Mouse (Mus musculus): ENCODE measurements around the gene Adamtsl5. TPM values are rescaled to one million over a fixed set of nuclear protein-coding genes. Genes with fewer than 3 reads are reported as not detected.

The Adamtsl5 gene
- polyA plus RNA-seq, 1 experiment from 2014 or later: 17.0 TPM

DNA sequence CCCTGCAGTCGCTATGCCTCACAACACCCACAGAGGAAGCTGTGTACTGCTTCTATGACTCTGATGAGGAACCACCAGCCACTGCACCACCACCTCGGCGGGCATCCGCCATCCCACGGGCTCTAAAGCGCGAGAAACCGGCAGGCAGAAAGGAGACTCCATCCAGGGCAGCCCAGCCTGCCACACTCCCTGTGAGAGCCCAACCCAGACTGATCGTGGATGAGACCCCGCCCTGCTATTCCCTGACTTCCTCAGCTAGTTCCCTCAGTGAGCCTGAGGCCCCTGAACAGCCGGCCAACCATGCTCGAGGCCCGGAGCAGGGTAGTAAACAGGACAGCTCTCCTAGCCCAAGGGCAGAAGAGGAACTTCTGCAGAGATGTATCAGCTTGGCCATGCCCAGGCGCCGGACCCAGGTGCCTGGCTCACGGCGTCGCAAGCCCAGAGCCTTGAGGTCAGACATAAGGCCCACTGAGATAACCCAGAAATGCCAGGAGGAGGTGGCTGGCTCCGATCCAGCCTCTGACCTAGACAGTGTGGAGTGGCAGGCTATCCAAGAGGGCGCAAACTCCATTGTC is 34.5 kb downstream of the Adamtsl5 start:
- Histone ChIP-seq H3K9me3 (no peaks in the 10 kb centered on the region), H3K27ac (no peak overlapping the region), H3K27me3 (replicated peaks) (peaks cover 60% of the 10 kb centered on the region), H3K4me2 (0 out of 2 replicates have a peak overlapping the region, but pooled peaks have one; percentile 10), H3K36me3 (no peaks in the 10 kb centered on the region), H3K9ac (0 out of 2 replicates have a peak overlapping the region, but pooled peaks have one; percentile 10), H3K4me1 (peaks cover 35% of the 10 kb centered on the region), H3K4me3 (replicated peaks) (no peak overlapping the region)
- peak; percentile 13; the same call in 1 of the 2 replicates for ATAC-seq (ENCODE audit: insufficient read depth, low FRiP score, low read depth)
- 39% methylated on average over 20 of the region's 20 CpGs for WGBS

- Histone ChIP-seq H3K27me3 (replicated peaks) (peaks cover 60% of the 10 kb centered on the region), H3K4me3 (replicated peaks) (no peak overlapping the region), H3K4me1 (peaks cover 35% of the 10 kb centered on the region), H3K36me3 (no peaks in the 10 kb centered on the region), H3K9ac (no peak overlapping the region; the same call in 1 of the 2 replicates), H3K27ac (no peak overlapping the region), H3K9me3 (no peaks in the 10 kb centered on the region), H3K4me2 (no peak overlapping the region)
- WGBS: 64% methylated on average over 54 of the region's 54 CpGs
- no peak for ATAC-seq (ENCODE audit: insufficient read depth, low FRiP score, low read depth)
Measured at GRCm38 (mm10) chr10:80312586-80313504, 35.4 kb downstream of the Adamtsl5 start.

- Histone ChIP-seq H3K27me3 (replicated peaks) (peaks cover 65% of the 10 kb centered on the region), H3K4me1 (peaks cover 29% of the 10 kb centered on the region), H3K9ac (no peak overlapping the region), H3K27ac (no peak overlapping the region), H3K4me2 (no peak overlapping the region), H3K9me3 (no peaks in the 10 kb centered on the region), H3K4me3 (replicated peaks) (no peak overlapping the region), H3K36me3 (no peaks in the 10 kb centered on the region)
- 74% methylated on average over 16 of the region's 16 CpGs for WGBS
- no peak for ATAC-seq (ENCODE audit: insufficient read depth, low FRiP score, low read depth)
Measured at GRCm38 (mm10) chr10:80311560-80311959, 36.7 kb downstream of the Adamtsl5 start.

DNA sequence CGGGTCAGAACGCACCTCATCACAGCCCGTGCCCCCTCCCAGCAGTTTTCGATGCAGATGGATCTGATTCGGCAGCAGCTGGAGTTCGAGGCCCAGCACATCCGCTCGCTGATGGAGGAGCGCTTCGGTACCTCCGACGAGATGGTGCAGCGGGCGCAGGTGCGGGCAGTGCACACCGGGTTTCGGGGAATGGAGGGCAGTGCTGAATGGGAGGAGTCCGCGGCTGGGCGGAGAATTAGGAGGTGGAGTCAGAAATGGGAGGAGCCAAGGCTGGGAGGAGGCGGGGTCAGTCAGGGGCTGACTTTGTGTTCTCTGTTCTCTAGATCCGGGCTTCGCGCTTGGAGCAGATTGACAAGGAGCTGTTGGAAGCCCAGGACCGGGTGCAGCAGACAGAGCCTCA is 43.4 kb downstream of the Adamtsl5 start:
- Histone ChIP-seq H3K9me3 (no peaks in the 10 kb centered on the region), H3K4me3 (replicated peaks) (peak overlapping the region; percentile 12; the same call in 1 of the 2 replicates), H3K9ac (no peak overlapping the region), H3K4me1 (no peaks in the 10 kb centered on the region; the same call in 1 of the 2 replicates), H3K27ac (no peak overlapping the region), H3K36me3 (no peaks in the 10 kb centered on the region), H3K27me3 (replicated peaks) (peaks cover 67% of the 10 kb centered on the region), H3K4me2 (peak overlapping the region; percentile 30)
- WGBS: 12% methylated on average over 25 of the region's 25 CpGs
- no peak for ATAC-seq (ENCODE audit: insufficient read depth, low FRiP score, low read depth)

DNA sequence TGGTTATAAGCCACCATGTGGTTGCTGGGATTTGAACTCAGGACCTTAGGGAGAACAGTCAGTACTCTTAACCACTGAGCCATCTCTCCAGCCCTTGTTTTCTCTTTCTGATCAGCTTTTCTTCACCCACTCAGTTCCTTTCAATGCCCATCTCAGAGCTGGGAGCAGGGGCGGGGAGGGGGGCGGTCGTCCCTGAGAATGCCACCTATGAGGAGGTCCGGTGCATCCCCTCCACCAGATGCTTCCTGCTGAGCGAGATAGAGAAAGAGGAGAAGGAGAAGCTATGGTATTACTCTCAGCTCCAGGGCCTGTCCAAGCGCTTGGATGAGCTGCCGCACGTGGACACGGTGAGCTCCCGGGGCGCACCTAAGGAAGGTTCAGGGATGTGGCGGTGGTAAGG is 43.8 kb downstream of the Adamtsl5 start:
- no peaks in the 10 kb centered on the region for H3K9me3 ChIP-seq
- 0 out of 2 replicates have a peak overlapping the region, but pooled peaks have one; percentile 12 for H3K4me3 ChIP-seq (replicated peaks)
- peak overlapping the region; percentile 30 for H3K4me2 ChIP-seq
- H3K4me1 ChIP-seq: no peaks in the 10 kb centered on the region; the same call in 1 of the 2 replicates
- no peak overlapping the region for H3K9ac ChIP-seq
- 28% methylated on average over 12 of the region's 12 CpGs for WGBS
- H3K27me3 ChIP-seq (replicated peaks): peaks cover 71% of the 10 kb centered on the region
- H3K27ac ChIP-seq: no peak overlapping the region
- no peaks in the 10 kb centered on the region for H3K36me3 ChIP-seq
- ATAC-seq (ENCODE audit: insufficient read depth, low FRiP score, low read depth): no peak

GRCm38 (mm10) chr10:80302471-80302881 is 45.7 kb downstream of the Adamtsl5 start:
- peak overlapping the region; percentile 29 for H3K4me2 ChIP-seq
- ATAC-seq (ENCODE audit: insufficient read depth, low FRiP score, low read depth): peak; percentile 44; the same call in 1 of the 2 replicates

GRCm38 (mm10) chr10:80302082-80302355 is 46.2 kb downstream of the Adamtsl5 start:
- peaks cover 88% of the 10 kb centered on the region for H3K27me3 ChIP-seq (replicated peaks)
- peak overlapping the region; percentile 29; the same call in 1 of the 2 replicates for H3K4me2 ChIP-seq
- WGBS: 62% methylated on average over 5 of the region's 5 CpGs
- H3K9ac ChIP-seq: no peak overlapping the region
- H3K9me3 ChIP-seq: no peaks in the 10 kb centered on the region
- H3K4me3 ChIP-seq (replicated peaks): no peak overlapping the region
- no peaks in the 10 kb centered on the region; the same call in 1 of the 2 replicates for H3K4me1 ChIP-seq
- no peak for ATAC-seq (ENCODE audit: insufficient read depth, low FRiP score, low read depth)
- no peak overlapping the region for H3K27ac ChIP-seq
- no peaks in the 10 kb centered on the region for H3K36me3 ChIP-seq

More at GRCm38 (mm10) chr10:80302471-80302881, 45.7 kb downstream of the Adamtsl5 start:
- no peaks in the 10 kb centered on the region; the same call in 1 of the 2 replicates for H3K4me1 ChIP-seq
- H3K9me3 ChIP-seq: no peaks in the 10 kb centered on the region
- H3K36me3 ChIP-seq: no peaks in the 10 kb centered on the region
- H3K4me3 ChIP-seq (replicated peaks): no peak overlapping the region
- no peak overlapping the region for H3K9ac ChIP-seq
- 17% methylated on average over 9 of the region's 9 CpGs for WGBS
- H3K27ac ChIP-seq: no peak overlapping the region
- peaks cover 89% of the 10 kb centered on the region for H3K27me3 ChIP-seq (replicated peaks)

DNA sequence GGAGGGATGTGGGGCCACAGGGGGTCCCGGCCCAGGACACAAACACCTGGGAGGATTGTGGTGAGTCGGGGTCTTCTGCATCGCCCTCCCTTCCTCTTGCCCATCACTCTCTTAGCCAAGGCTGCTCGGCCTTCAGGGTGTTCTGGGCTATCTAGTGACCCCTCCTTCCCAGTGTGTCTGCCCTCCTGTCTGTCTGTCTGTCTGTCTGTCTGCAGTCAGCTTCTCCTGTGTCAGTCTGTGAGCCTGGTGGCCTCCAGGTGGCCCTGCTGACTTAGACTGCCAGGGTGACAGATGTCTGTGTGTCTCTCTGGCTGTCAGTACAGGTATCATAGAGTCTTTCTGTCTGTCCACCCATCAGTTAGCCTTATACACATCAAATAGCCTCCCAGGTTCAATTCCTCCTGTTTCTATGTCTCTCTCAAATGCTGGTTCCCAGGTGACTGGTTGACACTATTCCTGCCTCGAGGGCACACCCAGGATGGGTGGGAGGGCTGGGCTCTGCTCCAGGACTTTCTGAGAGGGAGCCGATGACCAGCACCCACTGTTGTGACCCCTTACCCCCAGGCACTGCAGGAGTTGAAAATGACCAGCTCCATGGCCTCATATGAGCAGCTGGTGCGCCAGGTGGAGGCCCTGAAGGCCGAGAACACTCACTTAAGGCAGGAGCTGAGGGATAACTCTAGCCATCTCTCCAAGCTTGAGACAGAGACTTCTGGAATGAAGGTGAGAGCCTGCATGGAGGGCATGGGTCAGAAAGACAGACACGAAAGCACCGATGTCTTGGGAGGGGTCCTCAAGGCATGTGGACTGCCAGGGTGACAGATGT is 46.7 kb downstream of the Adamtsl5 start:
- Histone ChIP-seq H3K9ac (no peak overlapping the region), H3K27me3 (replicated peaks) (peaks cover 84% of the 10 kb centered on the region), H3K36me3 (no peaks in the 10 kb centered on the region), H3K4me2 (peak overlapping the region; percentile 29; the same call in 1 of the 2 replicates), H3K9me3 (no peaks in the 10 kb centered on the region), H3K4me1 (peaks cover 3% of the 10 kb centered on the region), H3K4me3 (replicated peaks) (no peak overlapping the region), H3K27ac (no peak overlapping the region)
- no peak for ATAC-seq (ENCODE audit: insufficient read depth, low FRiP score, low read depth)
- WGBS: 75% methylated on average over 10 of the region's 10 CpGs

DNA sequence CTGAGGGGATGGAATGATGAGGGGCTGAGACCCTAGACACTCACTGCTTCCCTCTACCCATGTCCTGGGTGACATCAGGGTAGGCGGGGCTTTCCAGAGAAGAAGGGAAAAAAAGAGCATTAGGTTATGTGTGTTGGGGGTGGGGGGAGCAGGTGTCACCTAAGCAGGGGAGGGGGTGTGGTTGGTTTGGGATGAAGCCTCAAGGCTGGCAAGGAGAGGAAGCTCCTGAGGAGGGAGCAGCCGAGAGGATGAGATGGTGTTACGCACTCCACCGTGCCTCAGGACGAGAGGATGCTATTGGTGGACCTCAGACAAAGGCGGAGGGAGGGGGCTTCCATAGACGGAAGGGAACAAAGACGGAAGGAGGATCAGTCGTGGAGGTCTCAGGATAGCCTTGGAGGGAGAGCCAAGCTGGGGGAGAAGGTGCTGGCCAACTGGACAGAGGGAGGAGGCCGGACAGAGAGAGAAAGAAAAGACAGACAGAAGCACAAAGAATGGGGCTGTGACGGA is 47.5 kb downstream of the Adamtsl5 start:
- no peaks in the 10 kb centered on the region for H3K9me3 ChIP-seq
- H3K4me2 ChIP-seq: no peak overlapping the region
- H3K27ac ChIP-seq: no peak overlapping the region
- H3K4me3 ChIP-seq (replicated peaks): no peak overlapping the region
- ATAC-seq (ENCODE audit: insufficient read depth, low FRiP score, low read depth): no peak
- peaks cover 10% of the 10 kb centered on the region for H3K4me1 ChIP-seq
- H3K9ac ChIP-seq: no peak overlapping the region
- peaks cover 77% of the 10 kb centered on the region for H3K27me3 ChIP-seq (replicated peaks)
- no peaks in the 10 kb centered on the region for H3K36me3 ChIP-seq
- 33% methylated on average over 11 of the region's 11 CpGs for WGBS

- Histone ChIP-seq H3K4me3 (replicated peaks) (no peak overlapping the region), H3K4me2 (no peak overlapping the region), H3K36me3 (no peaks in the 10 kb centered on the region; the same call in 1 of the 2 replicates), H3K9ac (no peak overlapping the region), H3K4me1 (peaks cover 10% of the 10 kb centered on the region), H3K27ac (no peak overlapping the region), H3K27me3 (replicated peaks) (peaks cover 69% of the 10 kb centered on the region), H3K9me3 (no peaks in the 10 kb centered on the region)
- ATAC-seq (ENCODE audit: insufficient read depth, low FRiP score, low read depth): no peak
- 53% methylated on average over 10 of the region's 10 CpGs for WGBS
Measured at GRCm38 (mm10) chr10:80299824-80300223, 48.4 kb downstream of the Adamtsl5 start.

DNA sequence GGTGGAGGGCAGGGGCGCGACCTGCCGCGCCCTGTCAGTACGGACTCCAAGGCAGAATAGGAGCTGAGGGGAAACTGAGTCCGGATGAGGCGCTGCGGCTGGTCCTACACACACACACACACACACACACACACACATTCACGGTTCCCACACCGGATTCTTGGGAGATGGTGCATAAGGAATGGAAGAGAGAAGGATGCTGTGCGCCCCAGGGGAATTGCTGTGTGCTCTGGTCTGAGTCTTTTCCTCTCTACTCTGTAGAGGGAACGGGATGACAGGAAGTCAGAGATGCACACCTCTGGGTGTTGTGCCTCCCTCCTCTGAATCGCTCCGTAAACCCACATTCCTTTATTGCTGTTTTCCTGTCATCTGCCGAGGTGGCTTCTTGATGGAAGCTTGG is 48.9 kb downstream of the Adamtsl5 start:
- H3K9me3 ChIP-seq: no peaks in the 10 kb centered on the region
- H3K27ac ChIP-seq: no peak overlapping the region
- H3K4me2 ChIP-seq: no peak overlapping the region
- peaks cover 11% of the 10 kb centered on the region for H3K4me1 ChIP-seq
- peaks cover 5% of the 10 kb centered on the region for H3K36me3 ChIP-seq
- no peak for ATAC-seq (ENCODE audit: insufficient read depth, low FRiP score, low read depth)
- H3K4me3 ChIP-seq (replicated peaks): peak overlapping the region; percentile 6; the same call in 1 of the 2 replicates
- H3K27me3 ChIP-seq (replicated peaks): peaks cover 63% of the 10 kb centered on the region
- 11% methylated on average over 15 of the region's 15 CpGs for WGBS
- H3K9ac ChIP-seq: no peak overlapping the region

Measured in stomach, embryonic 15.5 days (tissue).